Mouse (Mus musculus): ENCODE data around the gene Tldc1.
A peak's percentile ranks its signal among the peaks of the same experiment; 100 is the strongest.

The Tldc1 gene

GRCm38 (mm10) chr8:119778263-119778662, at the start of gene Tldc1:
Tldc1 (minus strand) TSS chr8:119778416.
- DNase-seq, result peak; percentile 98

- DNase-seq, result peak; percentile 34
Measured at GRCm38 (mm10) chr8:119827721-119828153, 49.5 kb upstream of the Tldc1 start.

DNA sequence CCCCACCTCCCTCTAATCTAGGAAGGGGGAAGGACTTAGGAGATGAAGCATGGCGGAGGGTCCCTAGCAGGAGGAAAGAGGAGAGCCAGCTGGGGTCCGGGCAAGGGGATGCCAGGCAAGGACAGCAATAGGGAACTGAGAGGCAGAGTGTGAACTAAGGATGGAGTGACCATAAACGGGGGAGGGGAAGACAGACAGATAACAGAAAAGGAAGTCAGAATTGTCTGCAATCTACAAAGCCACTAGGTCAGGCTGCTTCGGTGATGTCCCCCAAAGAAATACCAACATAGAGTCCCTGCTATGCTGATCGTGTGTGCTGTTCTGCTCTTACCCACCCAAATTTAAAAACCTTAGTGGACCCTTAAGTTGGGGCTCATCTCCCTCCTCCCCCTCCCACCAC, 48.8 kb upstream of the Tldc1 start:
- peak; percentile 20 for DNase-seq

DNA sequence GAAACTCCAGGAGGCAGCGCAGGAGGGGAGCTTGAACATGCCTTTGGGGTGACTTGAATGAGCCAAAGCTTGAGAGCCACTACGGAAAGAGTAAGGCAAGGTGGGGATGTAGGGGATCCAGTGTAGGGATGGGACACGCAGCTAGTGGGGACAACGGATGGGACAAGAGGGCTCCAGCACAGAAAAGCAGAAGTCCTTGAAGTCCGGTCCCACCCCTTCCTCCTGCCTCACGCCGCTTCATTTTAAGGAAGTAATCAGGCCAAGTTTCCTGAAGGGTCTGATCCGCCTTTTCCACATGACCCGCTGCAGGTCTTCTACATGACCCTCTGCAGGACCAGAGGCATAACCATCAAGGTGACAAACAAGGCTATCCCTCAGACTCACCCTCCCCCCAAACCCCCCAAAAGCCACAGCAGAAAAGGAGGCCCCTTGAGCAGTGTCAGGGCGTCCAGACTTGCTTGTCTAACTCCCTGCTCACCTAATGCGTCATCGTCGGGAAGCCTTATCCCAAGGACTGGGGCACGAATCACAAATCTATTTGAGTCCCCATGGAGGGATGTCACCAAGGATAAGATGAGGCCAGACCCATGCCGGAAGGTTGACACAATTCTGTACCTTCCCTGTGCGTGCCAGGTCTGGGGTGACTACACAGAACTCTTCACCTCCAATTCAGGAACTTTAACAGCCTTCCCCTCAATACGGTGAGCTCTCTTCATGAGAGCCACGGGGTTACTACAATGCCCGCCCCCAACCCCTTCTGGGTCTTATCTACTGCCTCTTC, 47.9 kb upstream of the Tldc1 start:
- no peak for DNase-seq

DNA sequence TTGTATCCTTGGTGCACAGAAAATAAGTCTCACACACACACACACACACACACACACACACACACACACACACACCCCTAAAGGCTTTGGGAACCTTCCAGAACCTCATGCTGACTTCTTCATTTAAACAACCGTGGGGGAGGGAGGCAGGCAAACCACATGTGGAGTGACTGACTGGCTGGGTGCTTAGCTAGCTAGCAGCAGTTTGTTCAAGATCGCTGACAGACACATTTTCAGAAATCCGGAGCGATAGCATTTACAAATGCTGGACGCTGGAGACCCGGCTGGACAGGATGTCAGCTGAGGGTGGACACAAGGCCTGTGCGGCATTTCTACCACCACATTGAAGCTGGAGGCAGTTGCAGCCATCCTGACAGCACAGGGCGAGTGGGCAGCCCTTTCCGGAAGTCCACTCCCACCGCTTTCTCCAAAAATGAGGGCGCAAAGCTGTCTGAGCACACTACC, 46.6 kb upstream of the Tldc1 start:
- peak; percentile 88 for DNase-seq

- peak; percentile 85 for DNase-seq
Measured at GRCm38 (mm10) chr8:119824100-119824499, 45.9 kb upstream of the Tldc1 start.

GRCm38 (mm10) chr8:119823278-119823677, 45.1 kb upstream of the Tldc1 start:
- DNase-seq, result no peak

GRCm38 (mm10) chr8:119821691-119822090, 43.5 kb upstream of the Tldc1 start:
- no peak for DNase-seq

GRCm38 (mm10) chr8:119819976-119820375, 41.8 kb upstream of the Tldc1 start:
- no peak for DNase-seq

GRCm38 (mm10) chr8:119819316-119819715, 41.1 kb upstream of the Tldc1 start:
- DNase-seq, result no peak

DNA sequence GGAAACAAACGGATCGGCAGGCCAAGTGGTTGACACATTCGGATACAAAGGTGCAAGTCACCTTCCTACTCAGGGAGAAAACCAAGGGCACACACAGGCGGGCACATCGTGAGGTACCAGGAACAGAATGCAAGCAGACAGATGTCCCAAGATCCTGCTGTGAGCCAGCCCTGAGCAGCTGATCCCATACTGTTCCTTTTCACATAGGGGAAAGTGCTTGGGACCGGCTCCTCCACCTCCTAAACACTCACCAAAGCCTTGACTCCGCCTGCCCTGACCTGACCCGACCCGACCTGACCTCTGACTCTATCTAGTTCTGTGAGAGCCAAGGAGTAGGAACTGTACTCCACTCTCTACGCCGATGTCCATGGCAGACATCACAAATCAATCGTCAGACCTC, 39.2 kb upstream of the Tldc1 start:
- no peak for DNase-seq

- DNase-seq, result no peak
Measured at GRCm38 (mm10) chr8:119816219-119816618, 38.0 kb upstream of the Tldc1 start.

- peak; percentile 86 for DNase-seq
Measured at GRCm38 (mm10) chr8:119812650-119813431, 34.6 kb upstream of the Tldc1 start.

DNA sequence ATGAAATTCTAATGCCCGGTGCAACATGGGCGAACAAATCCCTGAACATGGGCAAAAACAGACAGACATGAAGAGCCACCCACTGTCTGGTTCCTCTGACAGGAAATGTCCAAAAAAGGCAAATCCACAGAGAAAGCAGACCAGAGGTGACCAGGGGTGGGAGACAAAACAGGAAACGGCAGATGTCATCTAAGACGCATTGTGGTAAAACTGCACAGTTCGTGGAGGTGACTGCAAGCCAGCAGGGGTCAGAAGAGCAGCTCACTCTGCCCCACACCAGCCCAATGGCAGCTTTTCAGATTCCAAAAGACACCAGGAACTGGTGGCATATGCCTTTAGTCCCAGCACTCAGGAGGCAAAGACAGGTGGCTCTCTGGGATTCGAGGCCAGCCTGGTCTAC, 33.7 kb upstream of the Tldc1 start:
- DNase-seq, result peak; percentile 64

- DNase-seq, result no peak
Measured at GRCm38 (mm10) chr8:119810953-119811499, 32.8 kb upstream of the Tldc1 start.

DNA sequence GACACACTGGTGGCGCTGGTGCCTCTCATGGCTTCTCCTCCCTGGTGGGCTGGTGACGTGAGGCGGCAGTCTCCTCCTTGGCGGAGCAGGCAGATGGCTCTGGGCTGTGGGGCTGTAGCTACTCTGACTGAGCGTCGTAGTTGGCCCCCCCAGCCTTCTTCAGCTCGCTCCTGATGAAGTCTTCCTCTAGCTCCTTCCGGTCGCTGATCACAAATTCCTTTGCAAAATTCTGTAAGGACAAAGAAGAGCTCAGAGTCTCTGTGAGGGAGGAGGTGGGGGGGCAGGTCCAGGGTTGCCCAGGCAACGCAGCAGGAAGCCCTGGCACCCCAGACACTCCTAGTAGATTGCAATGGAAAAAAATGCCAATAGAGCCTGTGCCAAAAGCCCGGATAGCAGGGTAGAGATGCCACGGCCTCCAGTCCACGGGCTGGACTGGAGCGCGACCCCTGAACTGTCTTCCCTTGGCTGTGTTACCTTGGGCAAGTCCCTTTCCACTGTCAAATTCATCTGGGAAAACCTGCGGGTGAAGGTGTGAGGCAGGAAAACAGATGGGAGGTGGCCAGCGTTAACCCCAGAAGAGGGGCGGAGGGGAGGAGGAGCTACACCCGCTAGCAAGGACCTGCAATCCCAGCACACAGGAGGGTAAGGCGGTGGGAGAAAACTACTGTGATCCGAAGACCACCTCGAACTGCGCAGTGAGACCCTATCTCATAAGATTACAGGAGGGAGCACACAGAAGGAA, 32.1 kb upstream of the Tldc1 start:
- DNase-seq, result no peak

DNA sequence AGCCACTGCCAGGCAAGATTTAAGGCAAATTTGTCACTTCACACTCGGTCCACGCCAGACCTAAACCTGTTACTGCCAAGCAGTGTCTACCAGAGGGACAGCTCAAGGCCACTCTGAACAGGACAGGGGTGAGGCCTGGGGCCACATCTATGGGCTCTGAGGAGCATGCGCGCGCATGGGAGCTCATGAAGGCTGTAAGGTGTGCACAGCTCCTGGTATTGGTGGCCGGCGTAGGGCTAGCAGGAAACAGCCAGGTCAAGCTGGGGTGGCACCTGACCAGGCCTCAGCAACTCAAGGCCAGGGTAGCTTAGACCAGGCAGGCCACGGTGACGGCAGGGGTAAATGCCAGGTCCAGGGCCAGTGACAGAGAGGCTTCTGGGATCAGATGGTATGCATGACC, 31.4 kb upstream of the Tldc1 start:
- no peak for DNase-seq

- no peak for DNase-seq
Measured at GRCm38 (mm10) chr8:119807687-119808086, 29.5 kb upstream of the Tldc1 start.

GRCm38 (mm10) chr8:119806422-119807263, 28.4 kb upstream of the Tldc1 start:
- peak; percentile 83 for DNase-seq

GRCm38 (mm10) chr8:119805275-119805674, 27.1 kb upstream of the Tldc1 start:
- no peak for DNase-seq

GRCm38 (mm10) chr8:119802592-119802991, 24.4 kb upstream of the Tldc1 start:
- no peak for DNase-seq

- DNase-seq, result peak; percentile 80
Measured at GRCm38 (mm10) chr8:119801168-119801567, 23.0 kb upstream of the Tldc1 start.

All from layer of hippocampus, adult 9-11 months (tissue).